Mouse (Mus musculus) liver, adult 2 months (tissue): ENCODE results near the gene Ptpn18. TPM values are rescaled to one million over a fixed set of nuclear protein-coding genes. Genes with fewer than 3 reads are reported as not detected.

ENCODE experiments used
- DNase-seq: peaks from one replicate; pipeline ENCODE4 v3.0.0-alpha.2; 2011; ENCODE audit warnings: low read depth, low spot score; ENCODE audit errors: extremely low read depth
- H3K27ac ChIP-seq: fragments of 200-500 bp; replicated peaks from 2 replicates; pipeline ENCODE4 v1.5.1; 2012; ENCODE audit warnings: low read depth, mild to moderate bottlenecking, control low read depth, inconsistent platforms, low read length; ENCODE audit not compliant: insufficient read depth
- H3K27me3 ChIP-seq: fragments of 200-500 bp; 2 replicates; pipeline ENCODE4 v1.6.1; 2012; ENCODE audit warnings: mild to moderate bottlenecking, moderate library complexity, low read length, inconsistent platforms; ENCODE audit not compliant: control insufficient read depth, insufficient read depth
- H3K36me3 ChIP-seq: fragments of 200-500 bp; 2 replicates; pipeline ENCODE4 v1.6.1; 2012; ENCODE audit warnings: low read length, inconsistent platforms; ENCODE audit not compliant: control insufficient read depth, insufficient read depth
- H3K4me1 ChIP-seq: fragments of 200-500 bp; 2 replicates; pipeline ENCODE4 v1.6.1; 2011; ENCODE audit warnings: low read length; ENCODE audit not compliant: control insufficient read depth, insufficient read depth
- H3K4me3 ChIP-seq: fragments of 200-500 bp; 2 replicates; pipeline ENCODE4 v1.5.1; 2011; ENCODE audit warnings: low read depth, mild to moderate bottlenecking, control low read depth, low read length, moderate library complexity; ENCODE audit not compliant: insufficient read depth
- H3K79me2 ChIP-seq: fragments of 200-500 bp; 2 replicates; pipeline ENCODE4 v1.6.1; 2012; ENCODE audit warnings: inconsistent platforms, mild to moderate bottlenecking, low read length, moderate library complexity; ENCODE audit not compliant: control insufficient read depth, insufficient read depth
- H3K9ac ChIP-seq: fragments of 200-500 bp; 2 replicates; pipeline ENCODE4 v1.6.1; 2012; ENCODE audit warnings: low read depth, mild to moderate bottlenecking, control low read depth, inconsistent platforms, low read length
- CTCF ChIP-seq: fragments of 200-500 bp; IDR thresholded peaks from 2 replicates; pipeline ENCODE4 v1.5.1; 2011; ENCODE audit warnings: low read depth, low read length, control low read depth
- POLR2A ChIP-seq: fragments of 200-500 bp; IDR thresholded peaks from 2 replicates; pipeline ENCODE4 v1.6.1; 2011; ENCODE audit warnings: low read length, control low read depth; ENCODE audit not compliant: insufficient read depth; ENCODE audit errors: extremely low read depth
- WGBS: fragments of 180-500 bp; shearing (Covaris S2); methylation state at CpG from one replicate; pipeline ENCODE4 v1.1.7; 2018; 5-methylcytosine and 5-hydroxymethylcytosine counted together
- polyA plus RNA-seq: library from polyadenylated mRNA; depleted of rRNA; stranded (reverse); fragments of >200 nt; gene quantifications from 2 replicates; pipeline ENCODE4 v1.2.3, GENCODE M21; 2012
- total RNA-seq: library from RNA; depleted of rRNA; stranded (reverse); fragments of >200 nt; gene quantifications from 2 replicates; pipeline ENCODE4 v1.2.3, GENCODE M21; 2014

Ptpn18 gene
- total and polyA plus RNA-seq, 2 experiments, result 9.6 to 25.4 TPM

DNA sequence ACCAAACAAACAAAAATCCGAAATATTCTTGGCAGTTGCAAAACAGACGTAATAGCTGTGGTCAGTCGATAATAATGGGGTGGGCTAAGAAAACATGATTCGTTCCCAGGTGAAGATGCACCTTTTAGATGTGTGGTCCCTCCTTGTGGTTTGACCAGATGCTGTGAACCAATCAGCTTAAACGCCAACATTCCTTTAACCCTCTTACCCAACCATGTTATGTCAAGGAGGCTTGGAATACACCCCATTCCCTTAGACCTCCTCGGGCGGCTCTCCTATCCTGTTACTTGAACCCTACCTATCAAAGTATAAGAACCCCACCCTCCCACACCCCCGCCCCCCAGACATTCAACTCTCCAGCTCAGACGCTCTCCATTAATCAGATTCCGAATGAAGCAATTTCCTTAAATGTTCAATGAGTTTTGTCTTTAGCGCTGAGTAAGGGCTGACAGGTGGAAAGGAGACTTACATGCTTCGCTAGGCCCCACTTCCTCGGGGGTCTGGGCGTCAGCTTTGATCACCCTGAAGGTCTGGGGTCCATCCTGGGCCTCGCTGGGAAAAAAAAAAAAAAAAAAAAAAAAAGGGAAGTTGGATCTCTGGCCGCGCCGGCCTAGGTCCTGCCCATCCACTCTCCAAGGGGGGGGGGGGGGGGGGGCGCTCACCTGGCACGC lies 21.0 kb upstream of the Ptpn18 start:
- TF ChIP-seq CTCF, result no peak
- no peak for TF ChIP-seq POLR2A
- 39% methylated on average over 17 of the region's 20 CpGs for WGBS
- Histone ChIP-seq H3K36me3 (peaks cover 4% of the 10 kb centered on the region; the same call in 1 of the 2 replicates), H3K27ac (no peak overlapping the region), H3K27me3 (no peaks in the 10 kb centered on the region), H3K79me2 (no peaks in the 10 kb centered on the region), H3K4me1 (peaks cover 4% of the 10 kb centered on the region; the same call in 1 of the 2 replicates), H3K9ac (no peak overlapping the region), H3K4me3 (peak overlapping the region; percentile 71)
- no peak for DNase-seq

DNA sequence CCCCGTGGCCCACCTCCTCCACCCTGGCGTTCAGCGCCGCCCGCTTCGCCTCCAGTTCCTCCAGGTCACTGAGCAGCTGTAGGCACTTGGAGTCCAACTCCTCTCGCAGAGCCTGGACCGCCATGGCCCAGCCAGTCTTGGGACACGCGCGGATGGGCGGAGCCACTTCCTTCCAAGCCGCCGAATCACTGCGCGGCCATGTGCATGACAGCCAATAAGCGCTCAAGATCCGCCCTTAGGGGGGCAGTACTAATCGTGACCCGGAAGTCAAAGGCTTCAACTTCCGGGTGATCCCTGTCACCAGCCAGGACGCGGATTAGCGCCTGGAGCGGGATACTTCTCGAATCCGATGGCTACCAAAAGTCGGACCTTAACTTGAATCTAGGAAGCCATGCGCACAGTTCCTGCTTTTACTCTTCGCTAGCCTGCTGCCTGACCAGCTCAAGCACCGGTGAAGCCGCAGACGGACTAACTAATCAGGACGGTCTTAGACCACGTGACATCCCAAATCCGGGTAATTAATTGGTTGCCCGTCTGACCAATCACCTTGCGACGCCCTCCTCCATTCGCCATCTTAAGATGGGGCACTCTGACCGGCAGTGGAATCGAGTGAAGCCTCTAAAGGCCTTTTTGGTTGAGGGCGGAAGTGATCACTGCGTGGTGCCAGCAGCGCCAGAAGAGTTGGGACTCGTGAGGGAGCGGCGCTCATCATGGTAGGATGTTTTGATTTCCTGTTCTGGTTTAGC lies 20.2 kb upstream of the Ptpn18 start, which contains the start of the genes Ccdc115 and Imp4:
Ccdc115 (minus strand) TSS at position 458 of the 746 bp plus-strand sequence.
Imp4 (plus strand) TSS at position 637 of the 746 bp plus-strand sequence.
- H3K79me2 ChIP-seq, result no peaks in the 10 kb centered on the region
- TF ChIP-seq CTCF (0 out of 2 replicates have a peak, but pooled peaks have one; percentile 3), POLR2A (peak; percentile 69)
- no peaks in the 10 kb centered on the region; the same call in 1 of the 2 replicates for H3K4me1 ChIP-seq
- no peaks in the 10 kb centered on the region for H3K27me3 ChIP-seq
- H3K4me3 ChIP-seq, result peak within 1 kb of the TSS; percentile 73
- H3K27ac ChIP-seq, result peak within 1 kb of the TSS; percentile 68
- WGBS, result under 1% methylated on average over 48 of the region's 48 CpGs
- peak within 1 kb of the TSS; percentile 68 for H3K9ac ChIP-seq
- DNase-seq, result peak; percentile 98
- peaks cover 4% of the 10 kb centered on the region; the same call in 1 of the 2 replicates for H3K36me3 ChIP-seq

- peak overlapping the region; percentile 62 for H3K9ac ChIP-seq
- no peaks in the 10 kb centered on the region for H3K4me1 ChIP-seq
- 7% methylated on average over 31 of the region's 31 CpGs for WGBS
- TF ChIP-seq POLR2A, result no peak
- TF ChIP-seq CTCF, result peak; percentile 45
- DNase-seq, result no peak
- H3K4me3 ChIP-seq, result peak overlapping the region; percentile 73
- no peaks in the 10 kb centered on the region for H3K27me3 ChIP-seq
- peak overlapping the region; percentile 14; the same call in 1 of the 2 replicates for H3K27ac ChIP-seq
- H3K36me3 ChIP-seq, result peaks cover 10% of the 10 kb centered on the region; the same call in 1 of the 2 replicates
- no peaks in the 10 kb centered on the region for H3K79me2 ChIP-seq
Measured at GRCm38 (mm10) chr1:34439961-34440630, 19.5 kb upstream of the Ptpn18 start.

DNA sequence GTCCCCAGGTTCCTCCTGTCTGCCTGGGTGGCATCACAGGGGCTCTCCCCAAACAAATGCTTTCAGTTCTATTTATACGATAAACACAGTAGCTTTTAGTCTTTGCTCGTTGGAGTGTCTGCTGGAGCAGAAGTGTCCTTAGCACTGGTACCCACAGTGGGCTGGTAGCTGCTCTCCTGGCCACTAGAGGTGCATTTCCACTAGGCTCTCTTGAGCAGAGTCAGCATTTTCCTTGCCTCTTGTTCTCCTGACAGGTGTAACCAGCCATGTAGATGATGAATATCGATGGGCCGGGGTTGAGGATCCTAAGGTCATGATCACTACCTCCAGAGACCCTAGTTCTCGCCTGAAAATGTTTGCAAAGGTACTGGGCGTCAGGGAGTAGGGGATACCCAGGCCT lies 16.4 kb upstream of the Ptpn18 start:
- no peak for DNase-seq
- no peak overlapping the region for H3K4me3 ChIP-seq
- no peaks in the 10 kb centered on the region for H3K79me2 ChIP-seq
- 95% methylated on average over 6 of the region's 6 CpGs for WGBS
- no peaks in the 10 kb centered on the region for H3K4me1 ChIP-seq
- H3K9ac ChIP-seq, result no peak overlapping the region
- no peaks in the 10 kb centered on the region for H3K27me3 ChIP-seq
- no peak overlapping the region for H3K27ac ChIP-seq
- no peak for TF ChIP-seq CTCF
- no peak for TF ChIP-seq POLR2A
- peaks cover 12% of the 10 kb centered on the region; the same call in 1 of the 2 replicates for H3K36me3 ChIP-seq

DNA sequence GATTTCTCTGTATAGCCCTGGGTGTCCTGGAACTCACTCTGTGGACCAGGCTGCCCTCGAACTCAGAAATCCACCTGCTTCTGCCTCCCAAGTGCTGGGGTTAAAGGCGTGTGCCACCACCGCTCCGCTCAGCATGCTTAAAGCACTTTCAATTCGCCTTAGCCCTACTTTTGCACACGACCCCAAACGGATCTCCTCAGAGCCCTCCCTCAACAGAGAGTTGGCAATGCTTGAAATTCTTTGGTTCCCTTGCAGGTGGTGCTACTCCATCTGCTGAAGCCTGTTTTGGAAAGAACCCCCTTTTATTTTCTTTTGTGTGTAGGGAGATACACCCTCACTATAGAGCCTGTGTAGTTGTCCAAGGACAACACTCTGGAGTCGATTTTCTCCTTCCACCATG lies 1.1 kb upstream of the Ptpn18 start:
- H3K36me3 ChIP-seq, result no peaks in the 10 kb centered on the region
- no peaks in the 10 kb centered on the region for H3K79me2 ChIP-seq
- WGBS, result 50% methylated on average over 8 of the region's 8 CpGs
- no peak for DNase-seq
- no peak overlapping the region for H3K4me3 ChIP-seq
- H3K27ac ChIP-seq, result no peak overlapping the region
- H3K9ac ChIP-seq, result no peak overlapping the region
- H3K4me1 ChIP-seq, result no peaks in the 10 kb centered on the region
- no peak for TF ChIP-seq POLR2A
- TF ChIP-seq CTCF, result no peak
- H3K27me3 ChIP-seq, result peaks cover 2% of the 10 kb centered on the region; the same call in 1 of the 2 replicates
